Mouse (Mus musculus): ENCODE results near the gene Rnf38. TPM values are rescaled to one million over a fixed set of nuclear protein-coding genes. Genes with fewer than 3 reads are reported as not detected.

Gene Rnf38
- polyA plus RNA-seq, 2 experiments = 14.0 to 24.7 TPM

GRCm38 (mm10) chr4:44251966-44252916 is 18.7 kb upstream of the Rnf38 start:
- Histone ChIP-seq H3K9ac (replicated peaks) (no peak overlapping the region), H3K4me1 (replicated peaks; ENCODE audit: control insufficient read depth in 2 of 2, insufficient read depth in 2 of 2, low read length in 1 of 2) (peaks cover 6 to 17% of the 10 kb centered on the region in 2 experiments; a peak in 3 of 4 replicates), H3K4me3 (ENCODE audit: insufficient read depth in 1 of 2, low read depth in 2 of 2, low read length in 2 of 2) (no peak overlapping the region), H3K27me3 (ENCODE audit: control insufficient read depth, insufficient read depth, low read length) (peaks cover 7% of the 10 kb centered on the region), H3K27ac (no peak overlapping the region), H3K9me3 (ENCODE audit: control insufficient read depth, low read length) (no peaks in the 10 kb centered on the region), H3K4me2 (ENCODE audit: low read depth) (0 out of 2 replicates have a peak overlapping the region, but pooled peaks have one; percentile 13), H3K36me3 (replicated peaks; ENCODE audit: control insufficient read depth, insufficient read depth, low read depth) (no peaks in the 10 kb centered on the region)
- 9% methylated on average over 13 of the region's 13 CpGs for WGBS (ENCODE audit: insufficient replicate concordance)
- no peak for DNase-seq (ENCODE audit: low read depth in 3 of 3, low spot score in 3 of 3)
- ATAC-seq (ENCODE audit: insufficient read depth) = no peak
- TF ChIP-seq EP300 (IDR thresholded peaks at IDR 0.05; ENCODE audit: low read depth) = no peak
- no peak for TF ChIP-seq CTCF (IDR thresholded peaks at IDR 0.05; ENCODE audit: low read depth)

DNA sequence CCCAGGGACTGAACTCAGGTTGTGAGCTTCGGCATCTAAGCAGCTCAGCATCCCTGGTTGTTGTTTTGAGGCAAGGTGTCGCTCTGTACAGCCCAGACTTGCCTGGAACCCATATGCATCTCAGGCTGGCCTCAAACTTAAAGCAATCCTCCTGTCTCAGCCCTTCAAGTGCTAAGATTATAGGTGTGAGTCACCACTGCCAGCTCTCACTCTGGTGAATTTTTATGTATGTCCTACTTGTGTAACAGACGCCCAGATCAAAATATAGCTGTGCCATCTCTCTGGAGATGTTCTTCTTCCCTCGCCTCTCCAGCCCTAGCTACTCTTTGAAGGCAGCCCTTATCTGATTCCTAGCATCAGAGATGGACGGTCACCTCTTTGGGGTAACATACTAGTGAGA is 17.9 kb upstream of the Rnf38 start:
- Histone ChIP-seq H3K4me3 (ENCODE audit: insufficient read depth in 1 of 2, low read depth in 2 of 2, low read length in 2 of 2) (no peak overlapping the region), H3K27ac (no peak overlapping the region), H3K4me2 (ENCODE audit: low read depth) (no peak overlapping the region), H3K27me3 (ENCODE audit: control insufficient read depth, insufficient read depth, low read length) (peaks cover 8% of the 10 kb centered on the region), H3K9ac (replicated peaks) (no peak overlapping the region), H3K36me3 (replicated peaks; ENCODE audit: control insufficient read depth, insufficient read depth, low read depth) (no peaks in the 10 kb centered on the region), H3K9me3 (ENCODE audit: control insufficient read depth, low read length) (no peaks in the 10 kb centered on the region), H3K4me1 (replicated peaks; ENCODE audit: control insufficient read depth in 2 of 2, insufficient read depth in 2 of 2, low read length in 1 of 2) (peaks cover 6 to 19% of the 10 kb centered on the region in 2 experiments; a peak in 3 of 4 replicates)
- WGBS (ENCODE audit: insufficient replicate concordance) = 55% methylated on average over 5 of the region's 5 CpGs
- TF ChIP-seq EP300 (IDR thresholded peaks at IDR 0.05; ENCODE audit: low read depth) = no peak
- no peak for TF ChIP-seq CTCF (IDR thresholded peaks at IDR 0.05; ENCODE audit: low read depth)
- no peak for DNase-seq (ENCODE audit: low read depth in 3 of 3, low spot score in 3 of 3)
- ATAC-seq (ENCODE audit: insufficient read depth) = no peak

DNA sequence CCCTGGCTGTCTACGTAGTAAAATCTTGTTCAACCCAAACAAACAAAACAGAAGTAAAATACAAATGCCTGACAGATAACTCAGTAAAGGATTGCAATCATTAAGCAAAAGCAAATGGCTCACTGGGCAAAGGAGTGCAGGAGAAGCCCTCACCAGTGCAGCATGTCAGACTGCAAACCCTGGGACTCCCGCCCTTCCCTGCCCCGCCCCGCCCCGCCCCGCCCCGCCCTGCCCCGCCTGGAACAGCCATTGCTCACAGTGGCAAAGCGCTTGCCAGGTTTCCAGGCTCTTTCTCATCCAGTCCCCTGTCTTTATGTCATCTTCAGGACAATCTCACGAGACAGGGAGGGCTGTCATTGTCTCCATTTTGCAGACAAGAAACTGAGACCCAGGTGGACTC is 16.1 kb upstream of the Rnf38 start:
- WGBS (ENCODE audit: insufficient replicate concordance) = 5% methylated on average over 9 of the region's 10 CpGs
- H3K9ac ChIP-seq (replicated peaks) = no peak overlapping the region
- H3K9me3 ChIP-seq (ENCODE audit: control insufficient read depth, low read length) = no peaks in the 10 kb centered on the region
- peak overlapping the region; percentile 33 for H3K4me2 ChIP-seq (ENCODE audit: low read depth)
- no peak overlapping the region for H3K27ac ChIP-seq
- peaks cover 6 to 21% of the 10 kb centered on the region in 2 experiments; a peak in 3 of 4 replicates for H3K4me1 ChIP-seq (replicated peaks; ENCODE audit: control insufficient read depth in 2 of 2, insufficient read depth in 2 of 2, low read length in 1 of 2)
- H3K4me3 ChIP-seq (ENCODE audit: insufficient read depth in 1 of 2, low read depth in 2 of 2, low read length in 2 of 2) = peak overlapping the region in 1 of 2 experiments; percentile 19; a peak in 1 of 4 replicates
- H3K36me3 ChIP-seq (replicated peaks; ENCODE audit: control insufficient read depth, insufficient read depth, low read depth) = no peaks in the 10 kb centered on the region
- peaks cover 8% of the 10 kb centered on the region for H3K27me3 ChIP-seq (ENCODE audit: control insufficient read depth, insufficient read depth, low read length)
- DNase-seq (ENCODE audit: low read depth in 3 of 3, low spot score in 3 of 3) = no peak
- TF ChIP-seq EP300 (IDR thresholded peaks at IDR 0.05; ENCODE audit: low read depth) = no peak
- TF ChIP-seq CTCF (IDR thresholded peaks at IDR 0.05; ENCODE audit: low read depth) = no peak
- no peak for ATAC-seq (ENCODE audit: insufficient read depth)

DNA sequence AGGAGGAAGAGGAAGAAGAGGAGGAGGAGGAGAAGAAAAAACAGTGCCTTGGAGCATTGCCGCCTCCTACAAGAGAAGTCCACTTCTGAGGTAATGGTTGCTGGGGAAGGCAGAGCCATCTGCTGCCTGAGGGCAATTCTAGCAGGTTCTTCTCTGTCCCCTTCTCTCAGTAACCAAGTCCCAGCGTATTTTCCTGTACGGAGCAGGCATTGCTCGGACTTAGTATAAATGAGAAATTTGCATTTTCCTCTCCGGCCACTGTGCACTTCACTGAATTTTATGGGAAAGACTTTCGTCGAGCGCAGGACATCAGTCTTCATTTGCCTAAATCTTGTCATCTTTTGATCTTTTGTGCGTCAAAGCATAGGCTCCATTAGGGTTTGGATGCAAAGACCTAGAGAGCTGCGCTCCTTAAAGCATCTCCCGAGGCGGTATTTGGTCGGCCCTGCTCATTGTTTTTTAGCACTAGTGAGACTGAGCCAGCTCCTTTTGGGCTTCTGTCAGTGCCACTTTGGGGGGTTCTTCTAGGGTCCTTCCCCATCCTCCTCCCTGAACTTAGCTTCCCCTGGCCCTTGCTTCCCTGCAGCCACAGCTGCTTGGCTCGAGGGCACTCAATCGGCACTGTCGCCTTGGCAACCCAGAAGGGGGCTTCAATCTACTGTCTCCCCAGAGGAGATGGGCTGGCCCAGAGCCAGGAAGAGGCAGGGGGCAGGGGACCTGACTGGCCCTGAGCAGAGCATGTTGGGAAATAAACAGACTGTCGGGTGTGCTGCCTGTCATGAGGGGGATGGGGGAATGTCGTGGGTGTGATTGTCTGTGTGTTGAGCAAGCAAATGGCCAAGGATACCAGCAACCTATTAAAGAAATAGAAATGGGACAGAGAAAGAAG is 13.7 kb upstream of the Rnf38 start:
- ATAC-seq (ENCODE audit: insufficient read depth) = 0 out of 2 replicates have a peak, but pooled peaks have one; percentile 34
- DNase-seq (ENCODE audit: low read depth in 3 of 3, low spot score in 3 of 3) = no peak
- H3K4me3 ChIP-seq (ENCODE audit: insufficient read depth in 1 of 2, low read depth in 2 of 2, low read length in 2 of 2) = no peak overlapping the region
- no peak overlapping the region for H3K27ac ChIP-seq
- H3K4me1 ChIP-seq (replicated peaks; ENCODE audit: control insufficient read depth in 2 of 2, insufficient read depth in 2 of 2, low read length in 1 of 2) = peaks cover 6 to 20% of the 10 kb centered on the region in 2 experiments; a peak in 3 of 4 replicates
- TF ChIP-seq EP300 (IDR thresholded peaks at IDR 0.05; ENCODE audit: low read depth) (no peak), CTCF (IDR thresholded peaks at IDR 0.05; ENCODE audit: low read depth) (no peak)
- no peak overlapping the region for H3K9ac ChIP-seq (replicated peaks)
- peaks cover 8% of the 10 kb centered on the region for H3K27me3 ChIP-seq (ENCODE audit: control insufficient read depth, insufficient read depth, low read length)
- no peaks in the 10 kb centered on the region for H3K36me3 ChIP-seq (replicated peaks; ENCODE audit: control insufficient read depth, insufficient read depth, low read depth)
- no peaks in the 10 kb centered on the region for H3K9me3 ChIP-seq (ENCODE audit: control insufficient read depth, low read length)
- 25% methylated on average over 18 of the region's 18 CpGs for WGBS (ENCODE audit: insufficient replicate concordance)
- H3K4me2 ChIP-seq (ENCODE audit: low read depth) = peak overlapping the region; percentile 29

Measured in liver, embryonic 14.5 days (tissue).